Mouse (Mus musculus): ENCODE data around the gene Arhgap22. TPM values are rescaled to one million over a fixed set of nuclear protein-coding genes. Genes with fewer than 3 reads are reported as not detected.

Arhgap22 gene
- total and polyA plus RNA-seq, 3 experiments: 0.11 TPM; not detected in 2

- Histone ChIP-seq H3K27ac (ENCODE audit: control insufficient read depth, low read depth, low read length) (no peak overlapping the region), H3K4me1 (ENCODE audit: control insufficient read depth in 1 of 2, insufficient read depth in 2 of 2, low read length in 2 of 2) (peaks cover 0 to 15% of the 10 kb centered on the region in 2 experiments; a peak in 3 of 4 replicates), H3K79me2 (ENCODE audit: control insufficient read depth, insufficient read depth, low read length, poor library complexity) (no peaks in the 10 kb centered on the region), H3K36me3 (ENCODE audit: control insufficient read depth in 1 of 2, insufficient read depth in 2 of 2, low read length in 2 of 2) (peaks cover 0 to 3% of the 10 kb centered on the region in 2 experiments; a peak in 2 of 4 replicates), H3K4me3 (ENCODE audit: control insufficient read depth in 1 of 2, insufficient read depth in 1 of 2, low read depth in 2 of 2, low read length in 2 of 2) (no peak overlapping the region), H3K9me3 (replicated peaks; ENCODE audit: insufficient read depth, low read length) (no peaks in the 10 kb centered on the region), H3K27me3 (ENCODE audit: control insufficient read depth in 1 of 2, insufficient read depth in 2 of 2, low read length in 2 of 2) (peaks cover 0 to 3% of the 10 kb centered on the region in 2 experiments; a peak in 3 of 4 replicates), H3K9ac (ENCODE audit: control insufficient read depth, low read depth, low read length, poor library complexity, severe bottlenecking) (no peak overlapping the region)
- DNase-seq (ENCODE audit: low read depth, low spot score): peak; percentile 67
- TF ChIP-seq RAD21 (IDR thresholded peaks at IDR 0.05; ENCODE audit: low read depth, low read length): peak; percentile 31
- TF ChIP-seq USF2 (IDR thresholded peaks at IDR 0.05; ENCODE audit: borderline replicate concordance in 1 of 2, insufficient read depth in 1 of 2, low read depth in 1 of 2, low read length in 2 of 2): no peak
- no peak for TF ChIP-seq POLR2AphosphoS5 (IDR thresholded peaks at IDR 0.05; ENCODE audit: borderline replicate concordance, low read depth, low read length)
- TF ChIP-seq GABPA (IDR thresholded peaks at IDR 0.05; ENCODE audit: low read depth, low read length): no peak
- TF ChIP-seq POLR2AphosphoS2 (IDR thresholded peaks at IDR 0.05; ENCODE audit: low read length): no peak
- TF ChIP-seq ZNF384 (IDR thresholded peaks at IDR 0.05; ENCODE audit: low read depth, low read length): no peak
- peak; percentile 47 for TF ChIP-seq SMC3 (IDR thresholded peaks at IDR 0.05; ENCODE audit: low read depth, low read length)
- no peak for TF ChIP-seq MAZ (IDR thresholded peaks at IDR 0.05; ENCODE audit: low read depth, low read length)
- no peak for TF ChIP-seq EP300 (IDR thresholded peaks at IDR 0.05; ENCODE audit: low read depth in 1 of 2, low read length in 2 of 2)
- peak; percentile 68 to 86 (median 73) for TF ChIP-seq CTCF (IDR thresholded peaks at IDR 0.05 in 2 of 3, conservative IDR thresholded peaks at IDR 0.05 in 1 of 3; ENCODE audit: control insufficient read depth in 1 of 3, insufficient read depth in 1 of 3, low read depth in 2 of 3, low read length in 3 of 3, poor library complexity in 1 of 3, severe bottlenecking in 1 of 3)
- no peak for TF ChIP-seq MAX (IDR thresholded peaks at IDR 0.05; ENCODE audit: low read length)
- no peak for TF ChIP-seq UBTF (IDR thresholded peaks at IDR 0.05; ENCODE audit: borderline replicate concordance, insufficient read depth, low read depth, low read length)
- no peak for TF ChIP-seq MYB (IDR thresholded peaks at IDR 0.05; ENCODE audit: low read depth, low read length)
- TF ChIP-seq HCFC1 (IDR thresholded peaks at IDR 0.05; ENCODE audit: low read depth, low read length): no peak
- no peak for TF ChIP-seq ZMIZ1 (IDR thresholded peaks at IDR 0.05; ENCODE audit: low read depth, low read length)
- no peak for TF ChIP-seq ELF1 (IDR thresholded peaks at IDR 0.05; ENCODE audit: low read depth, low read length)
Measured at GRCm38 (mm10) chr14:33207011-33207410, 6.8 kb upstream of the Arhgap22 start.

GRCm38 (mm10) chr14:33208331-33208730 lies 5.5 kb upstream of the Arhgap22 start:
- no peak overlapping the region for H3K4me3 ChIP-seq (ENCODE audit: control insufficient read depth in 1 of 2, insufficient read depth in 1 of 2, low read depth in 2 of 2, low read length in 2 of 2)
- H3K79me2 ChIP-seq (ENCODE audit: control insufficient read depth, insufficient read depth, low read length, poor library complexity): no peaks in the 10 kb centered on the region
- no peak overlapping the region for H3K9ac ChIP-seq (ENCODE audit: control insufficient read depth, low read depth, low read length, poor library complexity, severe bottlenecking)
- DNase-seq (ENCODE audit: low read depth, low spot score): no peak
- H3K9me3 ChIP-seq (replicated peaks; ENCODE audit: insufficient read depth, low read length): no peaks in the 10 kb centered on the region
- TF ChIP-seq MAZ (IDR thresholded peaks at IDR 0.05; ENCODE audit: low read depth, low read length): no peak
- TF ChIP-seq POLR2AphosphoS5 (IDR thresholded peaks at IDR 0.05; ENCODE audit: borderline replicate concordance, low read depth, low read length): no peak
- TF ChIP-seq MAFK (IDR thresholded peaks at IDR 0.05; ENCODE audit: borderline replicate concordance, low read depth, low read length): no peak
- no peak for TF ChIP-seq ZC3H11A (IDR thresholded peaks at IDR 0.05; ENCODE audit: low read depth, low read length)
- no peak for TF ChIP-seq CHD1 (IDR thresholded peaks at IDR 0.05; ENCODE audit: low read depth, low read length)
- no peak for TF ChIP-seq BHLHE40 (IDR thresholded peaks at IDR 0.05; ENCODE audit: borderline replicate concordance, low read depth, low read length)
- no peak for TF ChIP-seq TAL1 (IDR thresholded peaks at IDR 0.05; ENCODE audit: low read length)
- no peak for TF ChIP-seq TBP (IDR thresholded peaks at IDR 0.05; ENCODE audit: low read depth, low read length)
- no peak for TF ChIP-seq E2F4 (IDR thresholded peaks at IDR 0.05; ENCODE audit: borderline replicate concordance, low read depth, low read length)
- TF ChIP-seq CTCF (IDR thresholded peaks at IDR 0.05 in 2 of 3, conservative IDR thresholded peaks at IDR 0.05 in 1 of 3; ENCODE audit: control insufficient read depth in 1 of 3, insufficient read depth in 1 of 3, low read depth in 2 of 3, low read length in 3 of 3, poor library complexity in 1 of 3, severe bottlenecking in 1 of 3): no peak
- TF ChIP-seq USF1 (IDR thresholded peaks at IDR 0.05; ENCODE audit: low read depth, low read length): no peak
- TF ChIP-seq UBTF (IDR thresholded peaks at IDR 0.05; ENCODE audit: borderline replicate concordance, insufficient read depth, low read depth, low read length): no peak
- no peak for TF ChIP-seq MAX (IDR thresholded peaks at IDR 0.05; ENCODE audit: low read length)
- TF ChIP-seq SIN3A (IDR thresholded peaks at IDR 0.05; ENCODE audit: low read length): no peak
- no peak overlapping the region for H3K27ac ChIP-seq (ENCODE audit: control insufficient read depth, low read depth, low read length)
- no peaks in the 10 kb centered on the region for H3K36me3 ChIP-seq (ENCODE audit: control insufficient read depth in 1 of 2, insufficient read depth in 2 of 2, low read length in 2 of 2)
- H3K27me3 ChIP-seq (ENCODE audit: control insufficient read depth in 1 of 2, insufficient read depth in 2 of 2, low read length in 2 of 2): peaks cover 0 to 3% of the 10 kb centered on the region in 2 experiments; a peak in 3 of 4 replicates
- peaks cover 0 to 5% of the 10 kb centered on the region in 2 experiments; a peak in 2 of 4 replicates for H3K4me1 ChIP-seq (ENCODE audit: control insufficient read depth in 1 of 2, insufficient read depth in 2 of 2, low read length in 2 of 2)

Measured in MEL (cell line).